Mouse (Mus musculus) 416B (cell line): ENCODE measurements around the gene Pomgnt1.

ENCODE experiments used
- DNase-seq: peaks from one replicate; pipeline ENCODE4 v3.0.0; 2011; ENCODE audit warnings: low read depth

Pomgnt1 gene

DNA sequence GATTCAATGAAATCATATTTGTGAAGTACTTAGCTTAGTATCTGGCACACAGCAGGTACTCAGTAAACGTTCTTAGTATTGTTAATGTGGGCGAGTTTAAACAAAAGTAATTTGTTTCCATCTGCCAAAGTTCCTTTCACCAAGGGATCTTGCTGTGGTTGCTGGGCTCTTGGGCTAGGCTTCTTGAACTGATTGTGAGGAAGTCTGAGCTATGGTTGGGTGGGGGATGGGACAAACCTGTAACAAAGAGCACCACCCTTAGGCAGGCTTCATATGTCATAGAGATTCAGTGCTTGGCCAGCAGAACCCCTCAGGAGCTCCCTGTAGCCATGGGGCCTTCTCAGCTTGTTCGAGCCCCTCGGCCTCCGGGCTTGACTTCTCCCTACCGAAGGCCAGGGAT, 49.4 kb downstream of the Pomgnt1 start, which contains the start of the genes 1700042G07Rik and Gm49337:
Gene 1700042G07Rik (plus strand): TSS at position 301 of the 400 bp plus-strand sequence.
Gene Gm49337 (plus strand): TSS at position 313 of the 400 bp plus-strand sequence.
- no peak for DNase-seq

DNA sequence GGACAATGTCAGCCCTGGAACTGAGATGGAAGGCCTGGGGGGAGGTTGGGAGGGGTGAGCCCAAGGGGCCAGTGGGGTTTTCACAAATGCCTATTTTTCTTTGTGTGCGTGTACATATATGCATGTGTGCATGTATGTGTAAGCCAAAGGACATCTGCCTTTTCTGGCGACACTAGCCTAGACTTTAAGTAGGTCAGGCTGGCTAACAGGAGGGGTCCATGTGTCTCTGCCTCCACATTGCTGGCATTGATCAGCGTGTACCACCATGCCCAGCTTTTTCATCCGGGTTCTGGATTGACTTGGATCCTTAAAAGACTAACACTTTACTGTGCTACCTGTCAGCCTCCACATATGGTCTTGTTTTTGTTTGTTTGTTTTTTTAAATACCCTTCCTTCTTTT, 50.1 kb downstream of the Pomgnt1 start:
- DNase-seq, result no peak

DNA sequence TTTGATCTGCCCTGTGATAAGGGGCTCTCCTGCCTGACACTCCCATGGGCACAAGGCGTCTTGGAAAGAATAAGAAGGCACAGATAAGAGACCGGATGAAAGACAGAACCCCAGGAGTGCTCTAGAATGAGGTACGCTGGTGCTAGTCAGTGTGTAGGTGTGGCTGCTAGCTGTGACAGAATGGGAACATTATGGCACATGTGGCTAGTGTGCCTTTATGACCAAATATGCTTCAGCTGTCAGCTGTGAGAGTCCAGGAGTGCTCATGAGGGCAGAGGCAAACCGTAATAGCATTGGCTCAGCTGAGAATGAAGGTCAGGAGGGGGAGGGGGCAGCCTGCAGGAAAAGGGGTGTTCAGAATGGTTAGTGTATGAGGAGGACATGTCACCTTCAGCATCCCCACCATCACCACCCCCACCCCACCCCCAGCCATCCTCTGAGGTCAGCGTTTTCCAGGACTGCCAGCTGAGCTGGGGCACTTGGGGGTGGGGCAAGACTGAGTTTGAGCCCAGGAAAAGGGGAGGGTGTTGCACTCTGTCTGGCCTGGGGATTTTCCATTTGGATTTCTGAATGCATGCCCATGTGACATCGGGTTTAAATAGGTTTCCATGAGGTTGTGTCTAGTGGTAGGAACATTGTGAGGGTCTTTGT, 51.0 kb downstream of the Pomgnt1 start:
- no peak for DNase-seq

DNA sequence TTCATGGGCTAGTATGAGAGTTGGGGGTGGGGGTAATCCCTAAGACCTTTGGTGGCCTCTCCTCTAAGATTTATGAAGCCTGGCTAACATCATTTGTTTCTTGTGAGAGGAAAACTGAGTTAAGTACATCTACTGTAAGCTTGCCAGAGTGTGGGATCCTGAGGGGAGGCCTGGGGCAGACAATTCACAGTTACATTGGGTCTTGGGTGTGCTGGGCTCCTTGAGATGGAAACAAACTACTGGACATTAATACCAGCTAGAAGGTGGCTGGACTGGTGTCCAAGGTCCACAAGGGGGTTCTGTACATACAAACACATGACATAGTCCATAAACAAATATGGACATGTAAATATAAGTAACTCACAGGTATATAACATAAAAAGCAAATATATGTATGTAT, 51.5 kb downstream of the Pomgnt1 start:
- no peak for DNase-seq

DNA sequence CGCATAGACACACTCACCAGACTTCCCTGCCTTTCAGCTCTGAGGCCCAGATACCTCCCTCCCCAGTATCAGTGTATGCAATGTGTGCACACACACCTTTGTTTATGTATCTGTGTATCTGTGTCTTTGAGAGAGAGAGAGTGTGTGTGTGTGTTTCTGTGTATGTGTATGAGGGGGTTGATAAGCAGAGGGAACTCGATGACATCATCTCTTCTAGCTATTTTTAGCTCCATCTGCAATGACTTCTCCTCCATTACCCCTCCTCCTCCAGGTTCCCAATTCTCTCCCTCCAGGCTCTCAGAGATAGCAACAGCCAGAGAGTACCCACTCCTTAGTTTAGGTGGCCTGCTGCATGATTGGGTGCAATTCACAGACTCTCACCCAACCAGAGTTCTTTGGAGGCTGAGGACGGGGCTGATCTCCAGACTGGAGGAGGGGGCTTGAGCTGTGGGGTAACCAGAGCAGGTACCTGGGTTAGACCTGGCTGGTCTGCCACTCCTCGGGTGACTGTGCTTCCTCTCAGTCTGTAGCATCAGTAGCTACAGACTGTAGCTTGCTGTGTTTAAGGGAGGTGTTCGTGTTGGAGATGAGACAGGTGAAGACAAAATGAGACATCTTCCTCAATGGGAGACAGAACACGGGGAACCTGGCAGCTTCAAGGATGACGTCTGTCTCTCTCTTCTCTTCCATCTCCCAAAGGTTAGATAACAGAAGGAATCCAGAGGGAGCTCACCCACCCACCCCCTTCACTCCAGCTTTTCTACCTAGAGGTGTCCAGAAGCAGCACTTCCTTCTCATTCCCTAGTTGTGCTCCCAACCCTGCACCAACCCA, 52.3 kb downstream of the Pomgnt1 start:
- peak; percentile 36 for DNase-seq

DNA sequence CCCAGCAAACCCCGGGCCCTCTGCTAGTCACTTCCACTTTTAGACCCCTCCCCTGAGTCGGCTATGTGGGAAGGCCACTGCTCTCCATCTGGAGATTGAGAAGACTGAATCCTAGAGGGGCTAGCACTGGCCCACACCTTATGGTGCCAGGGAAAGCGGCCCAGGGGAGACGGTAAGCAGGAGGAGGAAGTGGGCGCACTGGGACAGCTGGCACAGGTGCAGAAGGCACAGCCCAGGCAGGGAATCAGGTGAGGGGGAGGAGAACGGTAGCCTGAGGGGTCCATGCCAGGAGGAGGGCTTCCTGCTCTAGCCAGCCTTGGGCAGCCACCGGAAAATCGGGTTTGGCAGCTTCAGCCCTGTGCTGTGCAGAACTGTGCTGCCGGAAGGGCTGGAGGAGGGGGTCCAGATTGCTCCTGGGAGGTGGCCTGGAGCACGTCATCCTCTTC, 52.9 kb downstream of the Pomgnt1 start:
- DNase-seq, result peak; percentile 61

DNA sequence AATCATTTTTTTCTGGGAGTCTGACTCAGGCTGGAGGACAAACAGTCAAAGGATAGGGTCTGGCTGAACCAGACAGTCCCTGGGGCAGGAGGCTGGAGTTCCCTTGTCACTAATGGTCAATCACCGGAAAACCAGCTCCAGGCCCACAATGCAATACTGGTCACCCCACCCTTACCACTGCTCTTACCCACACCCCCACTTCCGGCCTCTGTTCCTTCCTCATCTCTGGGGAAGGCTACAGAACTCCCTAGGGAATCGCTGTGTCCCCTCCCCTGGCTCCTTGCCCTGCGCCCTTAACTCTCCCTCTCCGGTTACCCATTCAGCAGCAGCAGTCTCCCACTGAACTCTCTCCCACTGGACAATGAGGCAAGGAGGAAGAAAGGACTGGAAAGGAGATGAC, 53.5 kb downstream of the Pomgnt1 start:
- DNase-seq, result peak; percentile 59

DNA sequence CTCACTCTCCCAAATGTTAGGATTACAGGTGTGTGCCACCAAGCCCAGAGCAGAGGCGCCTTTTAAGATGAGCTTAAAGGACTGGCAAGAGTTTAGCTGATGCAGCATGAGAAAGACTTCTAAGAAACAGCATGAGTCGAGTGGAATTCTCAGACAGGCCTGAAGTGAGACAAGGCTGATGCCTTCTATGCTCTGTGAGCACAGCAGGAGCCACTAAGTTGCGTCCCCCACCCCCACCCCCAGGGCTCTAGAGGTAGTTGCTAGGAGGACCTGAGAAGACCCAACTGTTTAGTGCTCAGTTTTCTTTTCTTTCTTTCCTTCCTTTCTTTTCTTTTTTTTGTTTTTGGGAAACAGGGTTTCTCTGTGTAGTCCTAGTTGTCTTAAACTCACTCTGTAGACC, 58.4 kb downstream of the Pomgnt1 start:
- no peak for DNase-seq

DNA sequence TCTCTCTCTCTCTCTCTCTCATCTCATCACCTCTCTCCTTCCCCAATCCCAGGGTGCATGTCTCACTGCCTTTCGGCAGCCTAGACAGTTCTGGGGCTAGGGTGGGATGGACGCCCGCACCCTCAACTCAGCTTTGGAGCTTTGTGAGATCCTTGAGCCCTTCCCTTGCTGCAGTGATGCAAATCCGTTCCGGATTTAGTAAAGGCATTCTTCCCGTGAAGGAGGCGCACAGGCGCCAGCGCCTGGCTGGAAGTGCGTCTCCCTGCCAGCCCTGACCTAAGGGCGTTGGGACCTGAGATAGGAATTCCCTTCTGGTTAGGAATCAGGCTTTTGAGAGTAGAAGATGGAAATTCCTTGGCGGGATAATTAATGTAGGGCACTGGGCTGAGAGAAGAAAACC, 59.1 kb downstream of the Pomgnt1 start:
- DNase-seq, result no peak

DNA sequence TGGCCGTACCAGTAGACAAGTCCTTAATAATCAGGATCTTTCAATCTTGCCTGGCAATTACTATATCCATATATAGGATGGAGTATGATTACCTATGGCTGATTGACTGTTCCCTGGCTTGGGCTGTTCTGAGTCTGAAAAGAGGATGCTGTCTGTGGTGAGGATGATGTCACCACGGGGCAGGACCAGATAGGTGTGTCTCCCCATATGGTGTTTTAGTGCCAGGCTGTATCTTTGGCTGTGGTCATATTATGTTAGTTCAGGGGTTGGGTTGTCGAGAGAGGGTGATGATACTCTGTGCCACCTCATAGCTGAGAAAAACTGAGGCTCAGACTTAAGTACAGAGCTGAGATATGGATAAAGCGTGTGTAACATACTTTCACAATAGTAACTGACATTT, 61.4 kb downstream of the Pomgnt1 start:
- no peak for DNase-seq

DNA sequence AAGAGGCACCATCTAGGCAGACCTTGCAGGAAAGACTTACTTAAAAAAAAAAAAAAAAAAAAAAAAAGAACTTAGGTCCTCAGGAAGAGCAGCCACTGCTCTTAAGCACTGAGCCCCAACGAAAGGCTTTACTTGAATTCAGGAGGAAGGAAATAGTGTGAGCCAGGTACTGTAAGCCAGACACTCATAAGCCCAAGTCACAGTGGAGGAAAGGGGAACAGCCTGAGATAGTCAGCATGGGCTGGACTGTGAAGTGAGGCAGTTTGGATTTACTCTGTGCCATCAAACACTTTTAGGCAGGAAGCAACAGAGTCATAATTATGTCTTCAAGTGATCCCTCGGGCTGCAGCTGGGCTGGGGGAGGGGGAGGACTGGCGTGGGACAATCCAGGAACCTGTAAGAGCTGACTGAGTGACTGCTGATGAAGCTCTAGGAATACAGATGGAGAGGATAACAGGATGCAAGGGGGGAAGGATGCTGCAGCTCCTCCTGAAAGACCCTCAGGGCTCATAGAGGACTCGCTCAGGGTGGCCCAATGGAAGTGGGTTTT, 68.7 kb downstream of the Pomgnt1 start:
- DNase-seq, result no peak

DNA sequence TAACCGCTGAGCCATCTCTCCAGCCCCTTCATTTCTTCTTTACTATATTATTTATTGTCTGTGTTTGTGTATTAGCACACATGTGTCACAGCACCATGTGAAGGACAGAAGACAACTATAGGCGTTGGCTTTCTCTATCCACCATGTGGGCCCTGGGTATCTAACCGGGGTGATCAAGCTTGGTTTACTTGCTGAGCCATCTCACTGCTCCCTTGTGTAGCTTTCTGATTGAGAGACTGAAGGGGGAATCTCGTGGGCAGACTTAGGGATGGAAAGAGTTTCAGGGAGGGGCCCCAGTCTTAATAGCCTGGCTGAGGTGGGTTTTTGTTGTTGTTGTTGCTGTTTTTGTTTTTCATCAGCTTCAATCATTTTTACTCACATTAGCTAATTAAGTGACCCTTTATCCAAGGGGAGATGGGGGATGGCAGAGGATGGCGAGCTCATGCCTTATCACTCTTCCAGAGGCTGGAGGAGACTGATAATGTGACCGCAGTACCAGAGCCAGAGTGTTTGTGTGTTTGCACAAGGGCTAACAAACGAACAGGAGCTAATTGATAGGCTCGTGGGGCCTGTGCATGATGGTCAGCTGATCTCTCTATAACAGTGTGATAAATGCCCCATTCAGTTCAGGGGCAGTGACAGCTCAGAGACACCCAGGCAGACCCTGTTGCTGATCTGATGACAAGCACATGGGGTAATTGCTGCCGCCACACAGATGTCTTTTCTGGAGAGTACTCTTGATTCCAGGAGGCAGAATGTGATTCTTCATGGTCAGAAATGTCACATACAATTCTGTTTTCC, 70.1 kb downstream of the Pomgnt1 start:
- DNase-seq, result no peak

DNA sequence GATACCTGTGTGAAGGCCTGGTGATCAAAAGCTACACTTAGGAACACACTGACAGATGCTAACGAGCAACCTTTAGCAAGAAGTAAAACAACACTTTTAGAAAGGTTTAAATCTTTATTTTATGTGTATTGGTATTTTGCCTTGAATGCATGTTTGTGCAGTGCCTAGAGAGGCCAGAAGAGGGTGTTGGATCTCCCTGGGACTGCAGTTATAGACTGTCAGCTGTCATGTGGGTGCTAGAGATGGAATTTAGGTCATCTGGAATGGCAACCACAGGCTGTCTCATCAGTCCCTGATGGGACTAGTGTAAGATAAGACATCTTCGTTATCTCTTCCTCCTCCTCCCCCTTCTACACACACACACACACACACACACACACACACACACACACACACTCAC, 74.8 kb downstream of the Pomgnt1 start:
- DNase-seq, result peak; percentile 30

DNA sequence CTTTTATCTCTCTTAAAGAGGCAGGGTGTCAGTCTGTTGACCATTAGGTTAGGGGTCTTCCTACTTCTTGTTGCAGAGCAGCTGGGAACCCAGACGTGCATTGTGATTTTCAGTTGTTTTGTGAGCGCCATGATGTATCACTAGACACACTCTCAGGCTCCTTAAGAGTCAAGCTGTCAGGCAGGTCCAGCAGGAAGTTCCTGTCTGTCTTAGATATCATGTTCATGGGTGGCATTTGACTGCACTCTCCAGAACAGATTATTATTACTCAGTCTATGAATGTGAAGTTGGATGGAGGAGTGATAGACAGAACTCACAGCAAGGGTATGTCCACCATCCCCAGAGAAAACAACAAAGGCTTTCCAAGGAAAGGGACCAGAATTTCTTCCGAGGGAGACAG, 80.8 kb downstream of the Pomgnt1 start:
- DNase-seq, result no peak

DNA sequence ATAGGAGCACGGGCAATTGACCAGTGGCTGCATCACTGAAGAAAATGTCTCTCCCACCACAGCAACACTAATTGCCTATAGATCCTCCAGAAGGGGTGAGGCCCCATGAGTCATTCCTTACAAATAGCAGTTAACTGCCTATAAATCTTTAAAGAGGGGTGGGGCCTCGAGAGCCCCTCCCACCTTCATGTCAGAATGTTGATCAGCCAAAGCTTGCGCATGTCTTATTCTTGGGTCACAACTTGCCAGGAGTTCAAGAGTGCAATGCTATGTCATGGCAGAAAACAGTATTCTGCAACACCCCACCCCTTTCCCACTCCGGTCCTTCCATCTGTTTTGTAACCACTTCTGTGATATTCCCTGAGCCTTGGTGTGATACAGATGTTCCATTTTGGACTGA, 82.9 kb downstream of the Pomgnt1 start:
- no peak for DNase-seq

DNA sequence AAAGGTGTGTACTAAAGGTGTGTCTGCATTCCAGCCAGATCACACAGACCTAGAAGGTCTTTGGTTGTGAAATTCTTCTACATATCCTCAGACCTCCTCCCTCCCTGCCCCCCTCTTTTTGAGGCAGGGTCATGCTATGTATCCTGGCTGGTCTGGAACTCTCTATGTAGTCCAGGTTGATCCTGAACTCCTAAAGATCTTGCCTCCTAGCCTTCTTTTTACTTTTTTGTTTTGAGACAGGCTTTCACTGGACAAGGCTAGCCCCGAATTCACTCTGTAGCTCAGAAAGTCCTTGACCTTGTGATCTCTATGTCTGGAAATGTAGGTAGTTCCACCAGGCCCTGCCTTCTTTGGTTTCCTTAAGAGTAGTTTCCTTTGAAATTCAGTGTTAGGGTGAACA, 85.3 kb downstream of the Pomgnt1 start:
- DNase-seq, result no peak
